Mouse (Mus musculus) left cerebral cortex, postnatal 25 days (tissue): Measurements from ENCODE around the gene Arpc2. TPM values are rescaled to one million over a fixed set of nuclear protein-coding genes. Genes with fewer than 3 reads are reported as not detected.
A peak's percentile ranks its signal among the peaks of the same experiment; 100 is the strongest.

Experiments used
- DNase-seq, 2 experiments: peaks; one replicate each; pipeline ENCODE4 v3.0.0; 2022; ENCODE audit warnings: low spot score in 2 of 2, mixed read lengths in 1 of 2
- intact Hi-C: fragments of 180-260 bp; cut with DNase I; formaldehyde crosslinking; loops from one replicate; pipeline ENCODE4 v1.15.1; 2025
- total RNA-seq, 2 experiments: library from RNA; stranded (reverse); gene quantifications; 2 replicates each; pipeline ENCODE4 v1.2.3; 2021

Arpc2 gene
- total RNA-seq, 2 experiments from 2014 or later = 266 to 287 TPM

DNA sequence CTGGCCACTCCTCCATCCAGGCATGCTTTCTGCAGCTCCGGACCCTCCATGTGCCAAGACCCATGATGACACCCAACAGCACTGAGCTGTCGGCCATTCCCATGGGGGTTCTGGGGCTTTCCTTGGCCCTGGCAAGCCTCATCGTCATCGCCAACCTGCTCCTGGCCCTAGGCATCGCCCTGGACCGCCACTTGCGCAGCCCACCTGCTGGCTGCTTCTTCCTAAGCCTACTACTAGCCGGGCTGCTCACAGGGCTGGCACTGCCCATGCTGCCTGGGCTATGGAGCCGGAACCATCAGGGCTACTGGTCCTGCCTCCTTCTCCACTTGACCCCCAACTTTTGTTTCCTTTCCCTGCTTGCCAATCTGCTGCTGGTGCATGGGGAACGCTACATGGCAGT, 42.7 kb downstream of the Arpc2 start, which contains the start of gene Gpbar1:
Gene Gpbar1, plus strand, starts transcription at position 13 of the 400 bp plus-strand sequence.
- intact Hi-C loops = loop anchor here (5.0 kb wide), 1 partner anchor 71 kb away; no protein-coding TSS in a partner anchor

DNA sequence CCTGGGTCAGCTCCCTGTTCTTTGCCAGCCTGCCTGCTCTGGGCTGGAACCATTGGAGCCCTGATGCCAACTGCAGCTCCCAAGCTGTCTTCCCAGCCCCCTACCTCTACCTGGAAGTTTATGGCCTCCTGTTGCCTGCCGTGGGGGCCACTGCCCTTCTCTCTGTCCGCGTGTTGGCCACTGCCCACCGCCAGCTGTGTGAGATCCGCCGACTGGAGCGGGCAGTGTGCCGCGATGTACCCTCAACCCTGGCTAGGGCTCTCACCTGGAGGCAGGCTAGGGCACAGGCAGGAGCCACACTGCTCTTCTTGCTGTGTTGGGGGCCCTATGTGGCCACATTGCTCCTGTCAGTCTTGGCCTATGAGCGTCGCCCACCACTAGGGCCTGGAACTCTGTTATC, 43.1 kb downstream of the Arpc2 start:
- no peak for DNase-seq
- intact Hi-C loops = loop anchor here (5.0 kb wide), 1 partner anchor 72 kb away; no protein-coding TSS in a partner anchor

More for the DNA sequence above, 42.7 kb downstream of the Arpc2 start, which contains the start of gene Gpbar1:
- no peak for DNase-seq

DNA sequence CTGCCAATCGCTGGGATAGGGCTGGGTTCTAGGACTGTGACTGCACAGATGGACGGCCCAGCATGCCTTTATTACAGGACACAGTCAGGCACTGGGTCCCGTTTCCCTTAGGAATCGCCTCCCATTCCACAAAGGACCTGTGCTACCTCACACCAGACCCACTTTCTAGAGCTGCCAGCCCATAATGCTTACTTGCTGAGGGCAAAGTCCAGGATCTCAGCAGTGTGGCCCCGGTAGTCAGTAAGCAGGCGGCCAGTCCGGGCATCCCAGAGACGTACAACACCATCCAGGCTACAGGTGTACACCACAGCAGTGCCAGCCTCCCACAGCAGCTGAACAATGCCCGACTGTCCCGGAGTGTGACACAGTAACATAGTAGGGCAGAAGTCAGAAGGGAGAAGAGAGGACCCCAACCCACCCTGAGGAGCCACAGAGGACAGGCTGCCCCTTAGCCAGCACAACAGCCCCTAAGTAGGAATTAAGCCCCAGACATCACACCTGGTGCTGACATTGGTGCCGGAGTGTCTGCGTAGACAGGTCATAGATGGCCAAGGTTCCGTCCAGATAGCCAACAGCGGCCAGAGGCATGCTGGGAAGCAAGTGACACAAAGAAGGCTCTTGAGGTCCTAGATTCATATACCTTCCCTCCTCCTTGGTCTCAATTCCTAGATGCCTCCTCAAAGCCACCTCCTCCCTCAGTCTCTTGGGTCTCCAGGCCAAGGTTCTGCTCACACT, 44.9 kb downstream of the Arpc2 start:
- intact Hi-C loops = no loop called here
- no peak for DNase-seq

DNA sequence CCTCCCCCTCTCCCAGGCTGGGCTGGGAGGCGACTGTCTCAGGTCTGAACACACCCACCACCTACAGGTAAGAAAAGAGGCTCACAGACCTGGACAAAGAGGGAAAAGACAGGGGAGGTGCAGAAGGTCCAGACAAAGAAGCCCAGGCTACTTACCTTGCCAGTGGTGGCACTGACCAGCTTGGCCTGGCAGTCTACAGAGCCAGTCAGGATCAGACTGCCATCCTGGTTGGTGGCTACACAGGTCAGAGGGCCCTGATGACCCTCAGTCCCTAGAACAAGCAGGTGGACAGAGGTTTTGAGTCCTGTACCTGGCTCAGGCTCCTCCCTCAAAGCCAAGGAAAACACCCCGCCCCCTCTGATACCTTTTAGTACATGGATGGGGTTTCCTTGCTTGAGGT, 45.5 kb downstream of the Arpc2 start:
- no peak for DNase-seq
- intact Hi-C loops = no loop called here

DNA sequence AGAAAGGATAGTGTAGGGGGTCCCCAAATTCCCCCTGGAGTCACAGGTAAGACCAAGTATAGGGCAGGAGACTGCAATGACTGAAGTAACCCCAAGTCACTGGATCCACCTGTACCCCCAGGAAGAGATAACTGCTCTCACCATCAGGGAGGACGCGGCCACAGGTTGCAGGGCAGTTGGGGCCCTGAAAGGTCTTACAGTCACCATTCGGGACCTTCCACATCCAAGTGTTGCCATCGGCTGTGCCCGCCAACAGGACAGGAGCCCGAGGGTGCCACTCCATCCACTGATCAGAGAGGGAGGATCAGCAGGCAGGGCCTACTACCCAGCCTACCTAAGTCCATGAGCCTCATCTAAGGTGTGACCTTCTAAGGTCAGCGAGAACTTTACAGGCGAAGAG, 46.0 kb downstream of the Arpc2 start:
- intact Hi-C loops = no loop called here

DNA sequence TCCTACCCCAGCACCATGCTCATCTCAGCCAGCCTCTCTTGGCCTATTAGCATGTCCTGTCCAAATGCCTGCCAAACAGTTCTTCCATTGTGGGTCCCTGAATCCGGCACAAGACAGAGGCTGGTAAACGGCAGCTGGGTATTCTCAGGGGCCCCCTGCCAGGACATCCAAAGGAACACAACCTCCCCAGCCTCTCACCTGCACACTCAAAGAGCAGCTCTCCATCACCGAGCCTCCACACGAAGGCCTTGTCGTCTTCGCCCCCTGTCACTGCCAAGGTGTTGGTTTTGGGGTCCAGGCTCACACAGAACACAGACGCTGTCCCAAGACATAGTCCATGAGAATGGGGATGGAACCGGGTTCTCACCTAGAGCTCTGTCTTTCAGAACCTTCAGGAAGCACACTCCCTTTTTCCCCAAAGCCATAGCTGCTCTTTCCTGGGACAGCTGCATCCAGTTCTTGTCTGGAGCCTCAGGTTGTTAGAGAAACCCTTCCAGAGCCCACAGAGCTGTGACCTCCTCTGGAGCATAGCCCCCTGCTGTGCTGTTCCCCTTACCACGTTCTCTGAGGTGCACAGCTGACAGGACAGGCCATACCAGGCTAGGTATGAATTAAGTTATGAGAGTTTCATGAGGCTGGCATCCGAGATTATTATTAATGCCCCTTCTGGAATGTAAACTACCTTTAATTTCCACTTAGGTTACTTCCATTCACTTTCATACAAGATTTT, 47.2 kb downstream of the Arpc2 start:
- intact Hi-C loops = no loop called here

More for the DNA sequence above, 46.0 kb downstream of the Arpc2 start:
- DNase-seq = no peak

DNA sequence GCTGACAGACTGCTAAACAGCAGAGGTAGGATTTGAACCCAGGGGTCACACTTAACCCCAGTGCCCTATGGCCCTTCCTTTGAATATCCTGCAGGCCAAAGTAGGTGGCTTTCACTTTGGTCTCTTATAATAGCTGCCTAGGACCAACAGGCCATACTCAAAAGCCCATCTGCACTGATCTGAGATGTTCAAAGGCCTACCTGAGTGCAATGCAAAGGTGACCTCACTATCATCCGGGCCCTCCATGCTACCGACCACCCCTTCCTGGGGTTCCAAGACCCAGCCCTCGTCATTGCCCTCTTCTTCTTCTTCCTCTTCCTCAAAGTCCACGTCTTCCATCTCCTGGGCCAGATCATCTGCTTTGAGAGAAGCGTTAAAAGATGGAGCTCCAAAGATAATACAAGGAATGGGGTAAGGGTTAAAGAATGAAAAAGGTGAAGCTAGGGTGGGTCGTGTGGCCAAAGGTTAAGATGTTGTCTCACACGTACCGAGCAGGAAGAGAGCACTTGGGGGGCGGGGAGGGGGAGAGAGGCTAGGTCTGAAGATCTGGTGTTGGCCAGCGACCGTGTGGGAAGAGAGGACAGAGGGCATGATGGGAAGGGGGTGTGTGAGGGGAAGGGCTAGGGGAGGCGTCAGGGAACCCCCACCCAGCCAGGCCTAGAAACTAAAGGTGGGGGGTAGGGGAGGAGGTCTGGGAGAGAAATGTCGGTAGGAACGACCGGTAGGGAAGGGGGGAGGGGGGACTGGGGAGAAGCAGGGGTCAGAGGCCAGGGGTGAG, 48.0 kb downstream of the Arpc2 start:
- intact Hi-C loops = loop anchor here (2.0 kb wide), 1 partner anchor 47 kb away; the partner anchor contains the start of gene Arpc2
- DNase-seq = peak; percentile 29 to 43

More for the DNA sequence above, 47.2 kb downstream of the Arpc2 start:
- DNase-seq = no peak

GRCm38 (mm10) chr1:74284543-74285160, 48.8 kb downstream of the Arpc2 start, which contains the start of the genes Aamp and Pnkd:
Gene Aamp (minus strand): TSS chr1:74284738.
Gene Pnkd (plus strand): TSS chr1:74284930.
- DNase-seq = peak; percentile 100
- intact Hi-C loops = loop anchor here (2.0 to 5.0 kb wide), 2 partner anchors 48 to 168 kb away; partner anchors contain the start of gene Arpc2

- peak in 1 of 2 experiments; percentile 28 for DNase-seq
- intact Hi-C loops = loop anchor here (2.0 to 5.0 kb wide), 2 partner anchors 49 to 167 kb away; partner anchors contain the start of gene Arpc2
Measured at GRCm38 (mm10) chr1:74285212-74286010, 49.5 kb downstream of the Arpc2 start.

GRCm38 (mm10) chr1:74286869-74287607, 51.2 kb downstream of the Arpc2 start:
- intact Hi-C loops = loop anchor here (5.0 kb wide), 1 partner anchor 165 kb away; no protein-coding TSS in a partner anchor

GRCm38 (mm10) chr1:74288327-74288726, 52.4 kb downstream of the Arpc2 start:
- no peak for DNase-seq
- intact Hi-C loops = loop anchor here (5.0 kb wide), 1 partner anchor 164 kb away; no protein-coding TSS in a partner anchor

More at GRCm38 (mm10) chr1:74286869-74287607, 51.2 kb downstream of the Arpc2 start:
- DNase-seq = peak in 1 of 2 experiments; percentile 26

DNA sequence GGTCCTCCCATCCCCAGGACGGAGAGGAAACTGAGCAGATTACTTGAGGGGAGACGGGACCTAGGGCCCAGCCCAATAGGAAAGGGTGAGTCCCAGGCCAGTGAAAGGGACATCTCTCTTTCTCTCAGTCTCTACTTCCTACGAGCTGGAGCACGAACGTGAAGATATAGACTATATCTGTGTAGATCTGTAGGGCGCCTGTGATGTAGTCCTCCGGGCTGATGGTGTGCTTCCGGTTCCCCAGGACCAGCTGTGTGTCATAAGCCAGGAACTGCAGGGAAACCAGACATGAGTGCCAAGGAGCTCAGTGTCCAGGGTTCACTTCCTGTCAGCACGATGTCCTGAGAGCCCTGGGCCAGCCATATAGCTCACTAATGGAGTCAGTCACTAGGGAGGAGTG, 53.4 kb downstream of the Arpc2 start:
- intact Hi-C loops = loop anchor here (5.0 kb wide), 1 partner anchor 163 kb away; no protein-coding TSS in a partner anchor

DNA sequence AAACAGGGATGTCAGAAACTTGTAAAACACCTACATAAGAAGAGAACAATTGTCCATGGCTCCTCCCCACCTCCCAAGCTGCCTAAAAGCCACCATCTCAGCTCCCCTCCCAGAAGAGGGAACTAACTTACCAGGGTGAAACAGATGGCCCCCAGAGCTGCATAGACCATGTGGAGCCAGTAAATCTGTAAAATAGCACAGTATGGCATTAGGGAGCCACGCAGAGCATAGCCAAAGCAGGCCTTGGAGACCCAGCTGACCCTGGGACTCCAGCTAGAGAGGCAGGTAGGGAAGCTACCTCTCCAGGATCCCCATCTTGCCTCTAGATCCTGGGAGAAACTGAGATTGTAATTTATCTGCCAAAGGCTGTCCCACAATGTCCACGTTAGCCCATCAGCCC, 53.9 kb downstream of the Arpc2 start:
- intact Hi-C loops = loop anchor here (5.0 to 10.0 kb wide), 2 partner anchors 163 to 385 kb away; no protein-coding TSS in a partner anchor
- DNase-seq = no peak

More for the DNA sequence above, 53.4 kb downstream of the Arpc2 start:
- no peak for DNase-seq

GRCm38 (mm10) chr1:74290141-74290540, 54.3 kb downstream of the Arpc2 start:
- DNase-seq = no peak
- intact Hi-C loops = loop anchor here (10.0 kb wide), 1 partner anchor 385 kb away; no protein-coding TSS in a partner anchor

GRCm38 (mm10) chr1:74292331-74293020, 56.6 kb downstream of the Arpc2 start:
- intact Hi-C loops = loop anchor here (10.0 kb wide), 1 partner anchor 388 kb away; no protein-coding TSS in a partner anchor
- no peak for DNase-seq

DNA sequence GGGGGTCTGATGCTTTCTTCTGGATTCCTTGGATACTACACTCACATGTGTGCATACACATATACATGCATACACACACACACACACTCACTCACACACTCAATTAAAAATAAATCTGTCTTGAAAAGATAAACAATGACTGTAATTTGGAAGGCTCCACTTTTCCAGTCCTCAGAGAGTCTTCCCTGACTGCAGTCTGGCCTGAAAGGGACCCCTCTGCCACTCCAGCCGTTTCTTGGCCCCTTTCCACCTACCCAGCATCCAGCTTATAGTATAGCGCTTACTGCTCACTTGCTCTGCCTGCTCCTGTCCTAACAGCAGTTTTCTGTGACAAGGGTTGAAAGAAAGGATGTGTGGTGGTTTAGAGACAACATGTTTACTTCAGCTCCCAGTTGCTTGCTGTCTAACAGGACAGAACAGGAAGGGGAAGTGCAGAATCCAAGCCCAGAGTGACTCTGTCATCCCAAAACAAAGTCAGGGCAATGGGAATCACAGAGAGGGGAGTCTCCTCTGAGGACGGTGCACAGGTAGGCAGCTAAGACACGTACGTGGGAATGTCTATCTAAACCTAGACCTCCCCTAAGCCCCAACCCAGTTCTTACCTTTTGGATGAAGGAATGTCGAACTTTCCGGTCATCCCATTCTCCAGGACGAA, 57.5 kb downstream of the Arpc2 start:
- no peak for DNase-seq
- intact Hi-C loops = loop anchor here (10.0 kb wide), 1 partner anchor 389 kb away; no protein-coding TSS in a partner anchor
